Mouse (Mus musculus): Measurements from ENCODE around the gene Krt77.

GRCm38 (mm10) chr15:101856696-101857095, 12.8 kb downstream of the Krt77 start:
- TF ChIP-seq CTCF (IDR thresholded peaks at IDR 0.05; ENCODE audit: control insufficient read depth, insufficient read depth, insufficient replicate concordance, low read depth, low read length): no peak
- no peak for TF ChIP-seq POLR2A (IDR thresholded peaks at IDR 0.05; ENCODE audit: control insufficient read depth, low read depth, low read length)

Data from testis, adult 2 months (tissue).